Mouse (Mus musculus) megakaryocyte, embryonic 14.5 days (primary cell): Measurements from ENCODE around the gene Ptpn21.

Experiments
- FLI1 ChIP-seq: IDR thresholded peaks from 2 replicates; pipeline ENCODE4 v1.6.1; 2012; ENCODE audit warnings: low read length, inconsistent platforms, mixed read lengths
- GATA1 ChIP-seq: IDR thresholded peaks from 3 replicates; pipeline ENCODE4 v1.6.1; 2012; ENCODE audit warnings: mixed read lengths, low read length, inconsistent platforms, borderline replicate concordance

DNA sequence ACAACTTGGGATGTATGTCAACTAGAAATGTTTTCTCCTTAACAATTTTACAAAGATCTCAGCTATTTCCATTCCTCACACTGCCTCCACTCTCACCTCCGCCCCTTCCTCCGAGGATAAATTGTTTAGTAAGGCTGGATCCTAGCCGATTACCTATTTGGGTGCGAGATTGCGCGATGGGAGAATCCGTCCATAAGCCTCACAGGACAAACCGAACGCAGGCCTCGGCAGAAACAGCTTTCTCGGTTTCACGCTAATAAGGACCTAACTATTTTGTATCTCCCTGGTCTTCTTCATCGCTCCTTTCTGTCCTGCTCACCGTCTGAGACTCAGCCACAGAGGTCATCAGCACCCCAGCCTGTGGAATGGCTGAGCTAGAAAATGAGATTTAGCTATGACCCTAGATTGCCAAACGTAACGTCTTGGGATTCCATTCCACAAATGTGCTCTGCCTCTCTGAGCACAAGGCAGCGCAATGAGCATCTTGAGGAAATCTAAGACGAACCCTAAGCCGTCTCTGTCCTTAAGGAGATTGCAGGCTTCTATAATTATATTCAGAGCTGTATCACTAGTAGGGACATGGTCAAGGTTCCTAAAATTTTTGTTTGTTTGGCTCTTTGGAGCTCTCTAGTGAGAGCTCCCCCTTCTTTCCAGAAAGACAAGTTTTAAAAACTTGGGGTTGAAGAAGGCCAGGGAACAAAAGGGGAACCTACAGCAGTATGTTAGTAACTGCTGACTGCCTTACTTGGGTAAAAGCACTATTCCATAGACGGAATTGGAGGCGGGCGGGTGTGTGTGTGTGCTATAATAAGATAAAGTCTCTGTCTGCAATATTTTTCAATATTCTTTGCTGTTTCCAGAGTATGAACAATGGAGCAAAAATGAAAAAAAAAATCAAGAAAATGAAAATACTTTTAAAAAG, 2.1 kb downstream of the Ptpn21 start:
- no peak for TF ChIP-seq GATA1
- no peak for TF ChIP-seq FLI1
